Mouse (Mus musculus) testis, adult 2 months (tissue): ENCODE data around the gene Cdk6.
"Not testable (repeated sequence)": the region's sequence is repeated elsewhere in the genome, so short reads cannot be mapped to it uniquely, and the experiment has no call there.

Experiments
- CTCF ChIP-seq: fragments of 200-500 bp; IDR thresholded peaks from 2 replicates; pipeline ENCODE4 v1.5.1; 2012; ENCODE audit warnings: low read depth, mild to moderate bottlenecking, inconsistent platforms, low read length, moderate library complexity; ENCODE audit not compliant: control insufficient read depth, insufficient read depth, insufficient replicate concordance
- POLR2A ChIP-seq: fragments of 200-500 bp; IDR thresholded peaks from 2 replicates; pipeline ENCODE4 v1.6.1; 2012; ENCODE audit warnings: low read depth, mild to moderate bottlenecking, inconsistent platforms, low read length, moderate library complexity; ENCODE audit not compliant: control insufficient read depth

DNA sequence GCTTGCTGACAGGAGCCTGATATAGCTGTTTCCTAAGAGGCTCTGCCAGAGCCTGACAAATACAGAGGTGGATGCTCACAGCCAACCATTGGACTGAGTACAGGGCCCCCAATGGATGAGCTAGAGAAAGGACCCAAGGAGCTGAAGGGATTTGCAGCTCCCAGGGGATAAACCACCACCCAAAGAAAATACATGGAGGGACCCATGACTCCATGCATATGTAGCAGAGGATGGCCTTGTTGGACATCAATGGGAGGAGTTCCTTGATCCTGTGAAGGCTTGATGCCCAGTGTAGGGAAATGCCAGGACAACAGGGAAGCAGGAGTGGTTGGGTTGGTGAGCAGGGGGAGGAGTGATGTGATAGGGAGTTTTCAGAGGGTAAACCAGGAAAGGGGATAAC, 190.8 kb downstream of the Cdk6 start:
- not testable (repeated sequence) for TF ChIP-seq CTCF, POLR2A
